Mouse (Mus musculus) ovary, adult 18-20 months (tissue): Measurements from ENCODE around the gene Npepl1.

Experiments
- DNase-seq: peaks from one replicate; pipeline ENCODE4 v3.0.0; 2022; ENCODE audit warnings: low spot score, mixed read lengths

Gene Npepl1

GRCm38 (mm10) chr2:174110783-174111549, 817 bp downstream of the Npepl1 start:
- no peak for DNase-seq

GRCm38 (mm10) chr2:174112931-174113330, 2.8 kb downstream of the Npepl1 start:
- no peak for DNase-seq

- DNase-seq = no peak
Observed at GRCm38 (mm10) chr2:174114148-174114864, 4.2 kb downstream of the Npepl1 start.

GRCm38 (mm10) chr2:174116929-174117328, 6.8 kb downstream of the Npepl1 start:
- DNase-seq = no peak

- DNase-seq = no peak
Observed at GRCm38 (mm10) chr2:174118141-174118540, 8.0 kb downstream of the Npepl1 start.

- no peak for DNase-seq
Observed at GRCm38 (mm10) chr2:174119259-174119658, 9.1 kb downstream of the Npepl1 start.

- DNase-seq = no peak
Observed at GRCm38 (mm10) chr2:174120631-174121030, 10.5 kb downstream of the Npepl1 start.

GRCm38 (mm10) chr2:174121411-174121947, 11.3 kb downstream of the Npepl1 start:
- no peak for DNase-seq

- DNase-seq = no peak
Observed at GRCm38 (mm10) chr2:174122331-174122730, 12.2 kb downstream of the Npepl1 start.

- DNase-seq = no peak
Observed at GRCm38 (mm10) chr2:174123731-174124130, 13.6 kb downstream of the Npepl1 start.

- DNase-seq = no peak
Observed at GRCm38 (mm10) chr2:174126522-174127375, 16.6 kb downstream of the Npepl1 start.

- DNase-seq = no peak
Observed at GRCm38 (mm10) chr2:174127376-174127713, 17.2 kb downstream of the Npepl1 start.

- no peak for DNase-seq
Observed at GRCm38 (mm10) chr2:174128926-174129325, 18.8 kb downstream of the Npepl1 start.

GRCm38 (mm10) chr2:174130468-174131097, 20.4 kb downstream of the Npepl1 start:
- DNase-seq = no peak

GRCm38 (mm10) chr2:174132413-174132969, 22.3 kb downstream of the Npepl1 start:
- DNase-seq = no peak

- DNase-seq = no peak
Observed at GRCm38 (mm10) chr2:174159035-174159434, 48.9 kb downstream of the Npepl1 start.

- no peak for DNase-seq
Observed at GRCm38 (mm10) chr2:174160461-174160860, 50.3 kb downstream of the Npepl1 start.
